Mouse (Mus musculus) ZHBTc4 (cell line): ENCODE measurements around the gene Gpr107.

Experiments used
- DNase-seq: peaks from one replicate; pipeline ENCODE4 v3.0.0-alpha.2; 2011; ENCODE audit warnings: low read depth, low spot score

Gene Gpr107

DNA sequence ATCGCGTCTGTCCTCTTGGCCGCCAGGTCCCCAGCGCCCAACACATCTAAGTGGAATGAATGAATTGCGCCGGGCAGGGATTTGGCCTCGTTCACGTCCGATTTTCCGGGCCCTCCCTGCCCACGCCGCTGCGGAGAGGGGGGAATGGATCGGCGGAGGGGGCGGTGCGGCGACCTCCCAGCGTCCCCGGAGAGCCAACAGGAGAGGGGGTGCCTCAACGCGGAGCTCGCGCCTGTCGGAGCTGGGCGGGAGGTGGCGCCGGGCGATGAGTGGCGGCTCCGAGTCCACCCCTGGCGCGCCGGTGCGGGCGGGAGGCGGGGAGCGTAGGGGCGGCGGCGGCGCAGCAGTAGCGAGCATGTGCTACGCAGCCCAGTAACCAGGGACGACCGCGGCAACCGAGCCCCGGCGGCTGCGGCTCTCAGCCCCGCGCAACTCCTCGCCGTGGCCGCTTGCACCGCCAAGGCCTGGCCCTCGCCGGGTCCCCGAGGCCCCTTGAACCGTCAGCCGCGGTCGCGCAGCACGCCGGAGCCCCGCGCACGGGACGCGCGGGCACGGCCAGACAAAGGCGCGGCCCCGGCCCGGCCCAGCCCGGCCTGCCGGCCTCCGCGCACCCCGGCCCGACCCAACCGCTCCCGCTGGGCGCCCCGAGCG lies 93.5 kb downstream of the Gpr107 start, which contains the start of gene Ncs1:
TSS of gene Ncs1 (plus strand) at position 333 of the 651 bp plus-strand sequence.
- peak; percentile 63 for DNase-seq

DNA sequence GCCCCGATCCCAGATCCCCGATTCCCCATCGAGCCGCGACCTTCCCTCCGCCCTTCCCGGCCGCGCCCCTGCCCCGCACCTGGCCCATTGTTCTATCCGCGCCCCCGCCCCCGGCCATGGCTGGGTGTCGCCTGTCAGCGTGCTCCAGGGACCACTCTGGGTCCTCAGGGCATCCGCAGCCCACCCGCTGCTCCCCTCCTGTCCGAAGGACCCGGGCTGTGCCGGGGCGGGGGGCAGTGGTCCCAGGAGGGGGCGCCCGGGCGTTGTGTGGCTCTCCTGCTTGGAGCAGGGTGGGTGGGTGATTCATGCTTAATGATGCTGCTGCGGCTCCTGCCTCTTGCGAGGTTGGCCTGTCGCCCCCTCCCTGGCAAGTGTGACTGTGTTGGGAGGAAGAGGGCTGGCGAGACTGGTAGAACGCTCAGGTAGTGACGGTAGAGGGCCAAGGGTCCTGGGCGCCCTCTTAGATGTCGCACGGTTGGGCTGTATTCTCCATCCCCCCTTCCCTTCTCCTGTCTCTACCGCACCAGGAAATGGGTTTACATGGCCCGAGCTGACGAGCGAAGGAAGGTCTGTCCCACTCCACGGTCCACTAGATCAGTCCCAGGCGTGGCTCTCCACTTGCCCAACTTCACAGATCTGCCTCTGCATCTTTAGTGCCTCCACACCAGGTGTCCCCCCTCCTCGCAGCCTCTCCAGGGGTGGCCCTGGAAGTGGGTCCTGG lies 94.3 kb downstream of the Gpr107 start:
- peak; percentile 84 for DNase-seq

DNA sequence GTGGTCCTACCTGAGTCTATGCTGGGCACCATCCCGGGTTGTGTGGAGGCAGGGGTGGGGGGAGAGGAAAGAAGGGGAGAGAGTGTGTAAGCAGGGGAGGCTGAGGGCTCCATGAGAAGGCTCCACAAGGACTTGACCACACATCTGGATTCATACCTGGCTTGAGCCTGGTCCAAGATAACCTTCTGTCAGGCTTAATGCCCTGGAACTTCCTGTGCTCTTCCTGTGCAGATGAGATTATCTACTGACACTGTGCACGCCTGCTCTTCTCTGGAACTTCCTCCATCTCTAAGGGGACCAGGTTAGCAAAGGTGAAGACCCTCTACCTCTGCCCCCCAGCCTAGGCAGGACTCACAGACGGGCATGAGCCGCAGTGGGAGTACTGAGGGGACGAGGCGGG lies 96.7 kb downstream of the Gpr107 start:
- no peak for DNase-seq

DNA sequence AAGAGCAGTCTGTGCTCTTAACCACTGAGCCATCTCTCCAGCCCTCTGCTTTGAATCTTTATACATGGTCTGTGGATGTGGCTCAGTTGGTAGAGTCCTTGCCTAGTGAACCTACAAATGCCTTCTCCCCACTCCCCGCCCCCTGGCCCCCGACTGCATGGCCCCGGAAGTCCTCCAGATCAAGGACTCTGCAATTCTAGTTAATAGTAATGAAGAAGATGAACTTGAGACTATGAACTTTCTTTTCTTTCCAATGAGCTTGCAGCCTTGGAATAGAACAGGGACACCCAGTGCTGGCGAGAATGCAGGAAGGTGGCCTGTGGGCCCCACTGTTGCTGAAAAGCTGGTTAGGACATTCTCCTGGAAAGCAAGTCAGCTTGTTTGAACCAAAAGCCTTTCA lies 100.1 kb downstream of the Gpr107 start:
- DNase-seq = no peak

DNA sequence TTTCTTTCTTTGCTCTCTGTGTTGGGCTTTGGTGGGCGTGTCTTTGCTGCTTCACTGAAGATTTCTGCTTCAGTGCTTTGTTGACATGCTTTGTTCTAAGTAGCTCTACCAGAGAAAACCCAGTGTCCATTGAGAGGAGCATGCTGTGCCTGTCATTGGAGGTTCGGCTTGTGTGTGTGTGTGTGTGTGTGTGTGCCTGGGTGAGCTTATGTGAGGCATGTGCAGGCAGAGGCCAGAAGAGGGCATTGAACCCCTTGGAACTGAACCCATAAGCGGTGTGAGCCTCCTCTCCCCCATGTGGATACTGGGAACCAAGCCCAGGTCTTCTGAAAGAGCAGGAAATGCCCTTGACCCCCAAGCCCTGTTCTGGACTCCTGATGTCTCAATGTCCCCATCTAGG lies 101.3 kb downstream of the Gpr107 start:
- DNase-seq = no peak

DNA sequence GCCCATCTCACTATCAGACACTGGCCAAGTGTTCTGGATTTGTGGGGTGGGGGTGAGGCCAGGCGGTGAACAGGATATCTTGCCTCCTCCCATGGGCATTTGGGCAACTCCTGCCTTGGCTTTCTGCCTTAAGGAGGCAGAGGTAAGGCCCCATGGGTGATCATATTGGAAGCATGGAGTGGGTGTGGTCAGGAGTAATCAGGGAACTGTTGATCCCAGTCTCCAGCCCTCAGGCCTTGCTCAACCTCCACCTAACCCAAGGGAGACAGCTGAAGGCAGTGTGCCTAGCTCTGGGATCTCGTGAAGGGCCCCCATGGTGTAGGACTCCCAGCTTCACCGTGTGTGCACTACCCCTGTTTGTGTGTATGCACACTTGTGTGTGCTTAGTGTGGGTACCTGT lies 102.7 kb downstream of the Gpr107 start:
- DNase-seq = no peak

DNA sequence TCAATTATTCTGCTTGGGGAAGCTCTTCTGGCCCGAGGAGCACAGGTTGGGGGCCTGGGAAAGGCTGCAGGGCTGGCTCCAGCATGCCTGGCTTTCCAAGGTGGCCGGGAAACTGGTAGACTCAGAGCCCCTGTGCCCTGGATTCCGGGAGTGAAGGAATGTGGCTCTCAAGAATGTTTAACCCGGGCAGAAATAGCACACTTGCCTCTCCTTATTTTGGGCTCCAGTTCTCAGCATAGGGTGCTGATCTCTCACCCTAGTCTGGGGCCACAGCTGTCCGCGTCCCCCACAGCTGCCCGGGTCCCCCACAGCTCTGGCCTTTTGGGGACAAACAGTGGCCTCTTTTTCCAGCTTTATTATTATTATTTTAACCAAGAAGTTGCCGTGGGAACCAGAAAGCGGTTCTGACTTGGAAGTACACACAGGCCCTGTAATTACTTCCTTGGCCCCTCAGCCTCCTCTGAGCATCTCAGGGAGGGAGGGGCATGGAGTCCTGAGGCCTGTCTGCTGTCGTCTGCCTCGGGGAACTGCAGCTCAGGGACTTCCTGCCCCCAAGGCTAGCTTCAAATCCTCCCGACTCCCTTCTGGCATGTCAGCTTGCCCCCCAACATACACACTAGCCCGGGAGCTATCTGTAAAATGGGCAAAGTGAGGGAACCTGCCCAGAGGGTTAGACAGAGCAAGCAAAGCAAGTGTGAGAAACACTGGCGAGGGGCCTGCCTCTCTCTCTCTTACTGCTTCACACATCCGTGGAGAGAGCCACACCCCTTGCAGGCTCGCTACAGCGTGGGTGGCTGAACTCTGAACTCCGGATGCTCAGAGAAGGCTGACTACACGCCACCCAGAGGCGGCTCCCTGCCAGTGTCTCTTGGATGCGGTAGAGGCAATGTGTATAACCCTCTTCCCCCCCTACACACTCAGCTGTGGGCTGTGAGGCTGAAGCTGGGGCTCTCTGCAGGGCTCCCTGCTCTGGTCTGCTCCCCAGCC lies 104.1 kb downstream of the Gpr107 start:
- peak; percentile 91 for DNase-seq

DNA sequence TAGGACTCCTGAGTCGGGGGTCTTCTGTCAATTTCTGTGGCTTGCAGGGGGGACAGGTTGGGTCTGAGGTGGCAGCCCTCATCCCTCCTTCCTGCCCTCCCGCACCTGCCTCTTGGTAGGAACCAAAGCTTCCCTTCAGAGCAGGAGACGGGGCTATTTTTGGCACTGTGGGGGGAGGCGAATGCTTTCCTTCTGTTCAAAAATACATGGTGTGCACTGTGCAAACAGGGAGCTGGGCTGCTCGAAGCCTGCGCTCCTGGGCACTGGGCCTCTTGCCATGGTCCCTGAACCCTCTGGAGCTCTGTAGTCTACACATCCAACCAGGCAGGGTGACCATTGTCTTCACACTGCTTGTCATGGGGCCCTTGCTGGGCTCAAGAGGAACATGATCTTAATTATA lies 105.0 kb downstream of the Gpr107 start:
- no peak for DNase-seq

DNA sequence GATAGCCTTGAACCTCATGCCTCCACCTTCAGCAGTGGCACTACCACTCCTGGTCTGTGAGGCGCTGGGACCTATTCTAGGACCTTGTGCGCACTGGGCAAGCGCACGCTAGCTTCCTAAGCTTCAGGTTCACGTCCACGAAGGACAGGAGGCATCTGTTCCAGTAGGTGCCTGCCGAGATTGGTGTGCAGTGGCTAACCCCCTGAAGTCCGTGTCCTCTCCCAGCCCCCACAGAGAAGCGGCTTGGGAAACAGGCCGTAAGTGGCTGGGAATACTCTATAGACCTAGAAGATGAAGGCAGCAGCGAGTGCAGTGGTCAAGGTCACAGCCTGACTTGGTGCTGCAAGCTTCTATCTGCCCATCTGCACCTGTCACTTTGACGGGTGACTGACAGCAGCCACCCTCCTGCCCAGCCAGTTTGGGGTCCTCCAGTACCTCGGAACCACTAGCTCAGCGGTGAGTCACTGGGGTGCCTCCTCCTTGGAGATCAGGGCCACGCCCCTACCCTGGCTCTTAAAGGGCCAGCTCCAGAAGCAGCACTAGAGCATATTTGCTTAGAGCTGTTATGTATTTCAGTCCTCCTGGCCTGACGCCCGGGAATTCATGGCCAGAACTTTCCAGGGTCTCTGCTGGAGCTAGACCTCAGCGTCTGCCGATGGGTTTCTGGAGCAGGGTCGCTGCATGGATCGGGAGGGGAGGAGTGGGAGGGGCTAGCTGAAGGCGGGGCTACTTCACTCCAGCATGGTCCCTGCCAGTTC lies 106.7 kb downstream of the Gpr107 start:
- DNase-seq = peak; percentile 55

DNA sequence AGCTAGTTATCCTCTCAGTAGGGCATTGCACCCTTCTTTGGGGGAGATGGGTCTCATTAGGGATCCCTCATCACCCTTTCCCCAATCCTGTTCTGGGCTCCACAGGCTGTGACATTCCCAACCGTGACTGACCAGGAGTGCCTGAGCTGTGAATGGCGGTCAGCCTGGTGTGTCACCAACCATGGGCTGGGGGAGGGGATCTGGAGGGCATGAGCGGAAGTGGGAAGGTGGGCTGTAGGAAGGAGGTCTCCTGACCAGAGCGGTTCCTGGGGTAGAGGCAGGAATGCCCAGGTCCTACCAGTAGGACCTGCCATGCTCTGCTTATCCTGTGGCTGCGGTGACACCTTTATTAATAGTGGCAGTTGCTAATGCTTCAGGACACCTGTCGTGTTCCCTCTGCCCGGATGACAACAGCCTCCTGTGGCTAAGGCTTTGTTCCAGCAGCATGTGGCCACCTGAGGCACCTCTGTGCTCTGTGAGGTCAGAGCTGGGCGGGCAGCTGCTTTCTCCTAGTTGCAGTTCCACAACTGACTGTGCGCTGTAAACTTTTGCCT lies 107.3 kb downstream of the Gpr107 start:
- DNase-seq = no peak

DNA sequence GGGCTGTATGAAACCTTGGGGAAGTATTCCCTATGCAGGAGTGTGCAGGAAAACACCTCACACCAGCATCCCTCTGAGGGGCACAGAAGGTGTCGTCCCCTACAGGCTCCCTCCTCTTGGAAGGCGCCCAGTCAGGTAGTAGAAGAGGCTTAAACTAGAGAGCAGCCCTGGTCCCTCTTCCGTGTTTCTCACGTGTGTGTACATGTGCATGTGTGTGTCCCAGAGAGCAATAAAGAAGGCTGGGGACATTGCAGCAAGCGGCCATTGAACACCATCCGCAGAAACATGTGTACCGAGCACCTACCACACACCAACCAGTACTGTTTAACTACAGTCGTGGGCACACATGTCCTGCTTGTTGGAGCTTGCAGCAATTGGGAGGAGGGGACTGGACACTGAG lies 108.4 kb downstream of the Gpr107 start:
- no peak for DNase-seq

DNA sequence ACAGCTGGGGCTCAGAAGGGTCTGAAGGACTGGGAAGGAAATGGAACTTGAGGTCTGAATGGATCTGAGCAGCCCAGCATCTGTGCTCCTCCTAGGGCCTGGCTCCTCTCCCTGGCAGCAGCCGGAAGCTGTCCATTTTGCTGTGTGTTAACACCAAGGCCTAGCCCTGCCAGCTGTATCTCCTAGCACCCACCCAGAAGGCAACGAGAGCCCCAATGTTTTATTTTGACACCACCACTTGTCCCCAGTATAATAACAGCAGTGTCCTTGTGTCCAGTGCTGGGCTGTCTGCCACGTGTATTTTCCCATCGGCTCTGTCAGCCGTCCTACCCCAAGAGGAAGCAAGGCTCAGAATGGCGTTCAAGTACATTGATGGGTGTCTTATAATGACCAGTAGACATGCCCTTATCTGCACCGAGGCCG lies 110.9 kb downstream of the Gpr107 start:
- DNase-seq = no peak

DNA sequence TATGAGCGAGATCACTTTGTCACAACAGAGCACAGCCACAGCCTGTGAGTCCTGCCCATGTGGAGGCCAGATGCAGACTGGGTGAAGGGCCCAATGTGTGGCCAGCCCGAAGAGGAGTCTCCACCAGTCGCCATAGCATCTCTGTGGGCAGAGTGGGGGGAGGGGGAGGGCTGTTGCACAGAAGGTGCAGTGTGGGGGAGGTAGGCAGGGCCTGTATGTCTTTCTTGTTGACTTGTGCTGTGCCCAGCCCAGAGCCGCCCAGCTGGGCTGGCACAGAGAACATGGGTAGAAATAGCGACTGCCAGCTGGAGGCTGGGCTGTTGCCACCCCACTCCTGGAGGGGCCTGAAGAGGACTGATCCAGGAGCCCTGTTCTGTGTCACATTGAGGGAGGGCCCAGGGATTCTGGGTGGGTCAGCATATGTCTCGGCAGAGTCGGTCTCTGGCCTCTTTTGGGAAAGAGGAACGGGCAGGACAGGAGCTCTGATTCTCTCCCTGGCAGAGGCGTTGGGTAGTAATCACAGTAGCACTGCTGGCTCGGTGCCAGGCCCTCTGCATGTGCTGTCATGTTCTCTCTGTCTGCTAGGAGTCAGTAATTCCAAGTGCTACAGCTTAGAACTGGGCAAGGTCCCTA lies 111.7 kb downstream of the Gpr107 start:
- DNase-seq = no peak

DNA sequence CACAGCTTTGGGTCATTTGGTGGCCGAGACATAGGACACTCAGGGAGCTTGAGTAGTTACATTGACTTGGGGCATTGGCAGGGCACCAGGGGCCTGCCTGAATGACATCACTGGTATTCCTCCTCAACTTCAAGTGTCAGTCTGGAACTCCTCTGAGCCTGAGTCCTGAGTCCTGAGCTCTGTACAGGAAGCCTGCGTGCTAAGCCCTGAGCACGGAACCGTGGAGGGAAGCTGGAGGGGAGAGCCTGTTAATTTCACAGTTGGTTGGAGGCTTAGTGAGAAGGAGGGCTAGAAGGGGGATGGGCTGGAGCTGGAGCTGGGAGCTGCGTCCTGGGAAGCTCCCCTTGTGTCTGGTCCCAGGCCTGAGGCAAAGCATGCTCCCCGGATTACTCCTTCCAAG lies 115.3 kb downstream of the Gpr107 start:
- DNase-seq = no peak
